Mouse (Mus musculus): Measurements from ENCODE around the gene Hmg20a. TPM values are rescaled to one million over a fixed set of nuclear protein-coding genes. Genes with fewer than 3 reads are reported as not detected.

The Hmg20a gene
- 57.9 TPM for total RNA-seq (2023)

GRCm38 (mm10) chr9:56417948-56418737 lies at the start of gene Hmg20a, which contains the start of gene Peak1:
Hmg20a (plus strand) TSS chr9:56418609.
Peak1 (minus strand) TSS chr9:56418067.

Other genes with a start within 250 kb of the Hmg20a start
- 28.0 TPM for gene Peak1, start 542 bp upstream of the Hmg20a start, total RNA-seq (2023)

Data from CD4-positive naive resting alpha-beta T cell, adult 76 days (primary cell).